Mouse (Mus musculus) MEL (cell line): ENCODE measurements at regions not wholly inside any gene's neighbourhood (a gene's known extent, or its start where the extent isn't known, plus 50 kb on each side); places are given as distances from the start of the nearest gene placed in this dataset.

ENCODE experiments used
- CTCF ChIP-seq, 3 experiments: IDR thresholded peaks in 2 of 3; conservative IDR thresholded peaks in 1 of 3; 2 replicates each; pipeline ENCODE4 v1.5.1; 2011 to 2012; ENCODE audit warnings: low read length in 3 of 3, low read depth in 2 of 3, mild to moderate bottlenecking in 2 of 3, improper control_type of control experiment in 1 of 3, inconsistent platforms in 1 of 3, mixed read lengths in 1 of 3, moderate library complexity in 1 of 3; ENCODE audit not compliant: control insufficient read depth in 1 of 3, insufficient read depth in 1 of 3, poor library complexity in 1 of 3, severe bottlenecking in 1 of 3
- EP300 ChIP-seq, 2 experiments: IDR thresholded peaks; 2 replicates each; pipeline ENCODE4 v1.6.1; 2011; ENCODE audit warnings: improper control_type of control experiment in 2 of 2, low read length in 2 of 2, low read depth in 1 of 2, mild to moderate bottlenecking in 1 of 2
- POLR2A ChIP-seq, 2 experiments: IDR thresholded peaks; 2 replicates each; pipeline ENCODE4 v1.6.1; 2011 to 2012; ENCODE audit warnings: low read length in 2 of 2, mild to moderate bottlenecking in 2 of 2, control low read depth in 1 of 2, improper control_type of control experiment in 1 of 2, low read depth in 1 of 2, moderate library complexity in 1 of 2; ENCODE audit not compliant: control insufficient read depth in 1 of 2, insufficient read depth in 1 of 2, poor library complexity in 1 of 2
- ZKSCAN1 ChIP-seq: IDR thresholded peaks from 2 replicates; pipeline ENCODE4 v1.6.1; 2012; ENCODE audit warnings: low read depth, mild to moderate bottlenecking, inconsistent platforms, low read length, improper control_type of control experiment, moderate library complexity

- TF ChIP-seq POLR2A (IDR thresholded peaks at IDR 0.05; ENCODE audit: control insufficient read depth in 1 of 2, insufficient read depth in 1 of 2, low read depth in 1 of 2, low read length in 2 of 2, poor library complexity in 1 of 2) (no peak), CTCF (IDR thresholded peaks at IDR 0.05 in 2 of 3, conservative IDR thresholded peaks at IDR 0.05 in 1 of 3; ENCODE audit: control insufficient read depth in 1 of 3, insufficient read depth in 1 of 3, low read depth in 2 of 3, low read length in 3 of 3, poor library complexity in 1 of 3, severe bottlenecking in 1 of 3) (no peak), ZKSCAN1 (no peak), EP300 (IDR thresholded peaks at IDR 0.05; ENCODE audit: low read depth in 1 of 2, low read length in 2 of 2) (no peak)
Measured at GRCm38 (mm10) chr11:23201701-23202449, 54.0 kb upstream of the Xpo1 start.
